Mouse (Mus musculus) frontal cortex, postnatal 14 days (tissue): ENCODE measurements at regions not wholly inside any gene's neighbourhood (a gene's known extent, or its start where the extent isn't known, plus 50 kb on each side); places are given as distances from the start of the nearest gene placed in this dataset.

Experiments used
- DNase-seq, 2 experiments: peaks; one replicate each; pipeline ENCODE4 v3.0.0; 2022; ENCODE audit warnings: low spot score in 2 of 2

- no peak for DNase-seq
These were observed 126.7 kb downstream of the Lmo4 start for GRCm38 (mm10) chr3:144078198-144078935.

GRCm38 (mm10) chr3:144069979-144070540 is 135.0 kb downstream of the Lmo4 start:
- no peak for DNase-seq

- no peak for DNase-seq
These were observed 138.0 kb downstream of the Lmo4 start for GRCm38 (mm10) chr3:144067016-144067415.

DNA sequence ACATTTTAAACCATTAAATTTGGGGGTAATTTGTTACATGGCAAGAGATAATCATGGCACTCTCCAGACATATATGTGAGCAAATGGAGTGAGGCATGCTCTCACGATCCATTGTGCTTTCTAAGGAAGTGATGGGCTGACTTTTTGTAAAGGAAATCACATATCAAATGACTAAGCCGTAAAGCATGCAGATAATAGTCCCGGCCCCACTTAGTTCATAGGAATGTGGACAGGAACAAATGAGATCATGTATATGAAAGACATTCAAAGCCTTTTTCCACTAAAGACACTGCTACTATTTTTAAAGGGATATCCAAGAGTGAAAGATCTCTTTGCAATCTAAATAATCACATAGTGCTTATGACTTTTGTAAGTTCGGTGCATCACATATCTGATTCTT is 146.9 kb downstream of the Lmo4 start:
- DNase-seq: no peak

DNA sequence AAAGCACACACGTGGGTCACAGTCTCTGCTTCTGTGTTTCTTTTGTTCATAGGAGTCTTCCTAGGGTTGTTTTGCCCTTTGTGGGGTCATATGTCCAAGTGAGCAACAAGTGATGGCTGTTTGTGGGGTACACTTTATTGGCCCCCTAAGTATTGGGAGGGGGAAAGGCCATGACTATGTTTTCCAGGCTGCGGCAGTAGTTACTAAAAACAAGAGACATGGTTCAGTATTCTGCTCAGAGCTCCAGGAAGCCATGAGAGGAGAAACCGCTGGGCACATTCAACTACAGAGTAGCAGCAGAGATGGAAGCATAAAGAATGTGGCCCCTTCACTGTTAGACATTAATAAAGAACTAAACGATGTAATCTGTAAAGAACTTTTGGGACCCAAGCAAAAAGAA is 154.7 kb downstream of the Lmo4 start:
- no peak for DNase-seq

- DNase-seq: no peak
These were observed 155.8 kb downstream of the Lmo4 start for GRCm38 (mm10) chr3:144049270-144049669.

DNA sequence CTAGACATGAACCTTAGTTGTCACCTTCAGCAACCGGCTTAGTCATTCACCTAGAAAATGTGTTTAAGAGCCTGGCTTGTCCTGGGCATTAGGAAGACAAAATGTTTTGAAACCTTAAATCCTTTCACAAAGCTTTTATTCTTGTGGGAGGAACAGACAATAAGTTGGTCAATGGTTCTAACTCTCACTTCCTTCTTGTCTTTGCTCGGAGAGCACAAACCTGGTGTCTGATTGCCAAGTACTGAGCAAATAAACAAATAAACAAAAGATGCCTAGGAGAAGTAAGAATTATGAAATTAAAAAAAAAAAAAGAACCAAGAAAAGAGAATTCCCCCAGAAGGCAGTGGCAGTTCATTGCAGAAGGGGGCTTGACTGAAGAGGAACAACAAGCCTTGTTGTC is 160.7 kb downstream of the Lmo4 start:
- no peak for DNase-seq

DNA sequence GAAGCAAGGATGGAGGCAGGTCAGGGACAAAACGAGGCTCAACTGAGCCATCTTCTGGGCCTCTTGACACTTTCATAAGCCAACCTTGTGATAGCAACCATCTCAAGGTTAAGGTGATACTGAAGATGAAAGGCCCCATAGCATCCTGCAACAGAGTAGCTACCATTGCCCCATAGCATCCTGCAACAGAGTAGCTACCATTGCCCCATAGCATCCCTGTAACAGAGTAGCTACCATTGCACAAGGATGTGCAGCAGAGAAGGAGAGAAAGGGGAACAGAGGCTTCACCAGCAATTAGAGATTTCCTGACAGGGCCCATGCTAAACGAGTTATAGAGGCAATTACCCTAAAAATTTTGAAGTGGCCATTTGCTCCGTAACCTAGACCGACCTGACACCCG is 163.2 kb downstream of the Lmo4 start:
- no peak for DNase-seq

GRCm38 (mm10) chr3:144039498-144039897 is 165.5 kb downstream of the Lmo4 start:
- no peak for DNase-seq

- DNase-seq: no peak
These were observed 175.4 kb downstream of the Lmo4 start for GRCm38 (mm10) chr3:144029611-144030010.

DNA sequence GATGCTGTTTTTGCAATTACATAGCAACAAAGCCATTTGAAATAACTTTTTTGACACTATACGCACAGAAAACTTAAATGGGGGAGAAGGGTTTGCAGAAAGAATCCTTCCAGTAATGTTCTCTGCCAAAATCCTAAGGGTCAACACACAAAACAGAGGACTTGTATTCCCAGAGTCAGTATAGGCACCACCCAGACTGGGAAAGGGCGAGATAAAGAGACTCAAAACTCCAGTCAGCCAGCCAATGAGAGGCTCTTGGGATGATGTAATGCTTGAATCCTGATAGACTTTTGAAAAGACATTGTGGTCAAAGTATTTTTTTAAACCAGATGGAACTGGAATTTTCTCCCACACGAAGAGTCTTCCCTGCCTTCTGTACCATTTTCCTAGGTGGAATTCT is 175.9 kb downstream of the Lmo4 start:
- DNase-seq: no peak

DNA sequence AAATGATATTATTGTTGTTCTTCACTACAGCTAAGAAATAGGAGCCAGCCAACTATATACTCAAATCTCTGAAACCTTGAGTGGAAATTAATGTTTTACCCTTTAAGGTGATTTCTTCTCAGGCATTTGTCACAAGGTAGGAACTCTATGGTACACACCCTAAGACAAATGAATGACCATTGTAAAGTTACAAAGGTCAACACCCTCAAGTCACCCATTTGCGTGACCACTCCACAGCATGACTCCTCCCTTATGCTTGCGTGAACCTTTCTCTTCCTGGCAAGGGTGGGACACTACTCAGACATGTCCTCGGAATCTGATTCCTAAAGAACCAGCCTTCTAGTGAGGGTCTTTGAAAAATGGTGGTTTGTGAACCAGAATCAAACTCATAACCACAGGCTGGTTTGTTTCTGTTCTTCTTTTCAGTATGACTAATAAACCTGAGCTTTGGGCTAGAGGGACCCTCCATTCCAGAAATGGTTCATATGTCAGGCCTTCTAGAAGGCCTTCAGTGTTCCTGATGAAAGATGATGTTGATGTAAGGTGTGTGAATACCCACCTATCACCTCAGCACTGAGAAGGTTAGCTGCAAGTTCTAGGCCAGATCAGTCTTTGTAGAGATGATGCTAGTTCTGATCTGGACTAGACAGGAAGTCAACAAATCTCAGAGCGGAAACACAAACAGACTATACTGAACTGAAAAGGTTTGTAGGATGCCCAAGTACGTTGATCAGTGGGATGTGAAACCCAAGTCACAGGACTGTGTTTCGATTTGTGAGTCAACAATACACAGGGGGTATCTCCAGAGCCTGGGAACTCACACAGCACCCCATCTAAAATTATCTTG is 177.7 kb downstream of the Lmo4 start:
- no peak for DNase-seq

- DNase-seq: no peak
These were observed 179.4 kb downstream of the Lmo4 start for GRCm38 (mm10) chr3:144025451-144026125.

DNA sequence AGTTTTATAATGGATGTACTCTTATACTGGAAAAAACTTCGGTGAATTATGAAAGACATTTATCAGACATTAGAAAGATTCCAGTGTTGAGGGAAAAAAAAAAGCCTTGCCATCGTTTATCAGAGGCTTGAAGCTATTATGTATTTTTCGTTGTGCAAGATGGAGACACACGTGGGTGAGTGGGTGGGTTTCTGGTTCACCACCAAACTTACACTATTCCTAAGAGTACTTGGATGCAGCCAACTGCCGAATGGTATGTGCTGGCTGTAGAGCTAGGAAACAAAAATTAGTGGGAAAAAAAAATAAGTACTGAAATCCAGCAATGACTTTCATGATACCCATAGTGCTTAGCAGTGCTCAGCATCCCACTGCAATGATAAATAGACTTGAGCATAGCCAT is 180.8 kb downstream of the Lmo4 start:
- no peak for DNase-seq

DNA sequence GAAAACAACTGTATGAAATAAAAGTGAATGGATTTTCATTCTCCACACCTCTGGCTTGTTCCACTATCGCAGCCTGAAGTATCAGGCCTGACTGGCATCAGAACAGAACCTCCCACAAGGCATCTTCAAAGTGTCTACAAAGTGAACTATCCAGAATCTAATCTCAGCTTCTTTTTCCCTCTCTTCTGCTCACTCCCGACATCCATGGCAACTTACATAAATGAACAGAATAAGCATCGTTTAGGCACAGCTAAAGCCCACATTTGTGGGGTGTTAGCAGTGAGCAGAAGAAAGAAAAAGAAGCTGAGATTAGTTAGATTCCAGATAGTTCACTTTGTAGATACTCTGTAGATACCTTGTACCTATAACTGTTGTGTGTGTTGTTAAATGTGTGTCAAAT is 182.0 kb downstream of the Lmo4 start:
- DNase-seq: no peak

- no peak for DNase-seq
These were observed 183.1 kb downstream of the Lmo4 start for GRCm38 (mm10) chr3:144021969-144022368.

- DNase-seq: no peak
These were observed 184.7 kb downstream of the Lmo4 start for GRCm38 (mm10) chr3:144020189-144020940.

GRCm38 (mm10) chr3:144019293-144019692 is 185.7 kb downstream of the Lmo4 start:
- DNase-seq: no peak

- DNase-seq: no peak
These were observed 186.5 kb downstream of the Lmo4 start for GRCm38 (mm10) chr3:144018559-144018958.

DNA sequence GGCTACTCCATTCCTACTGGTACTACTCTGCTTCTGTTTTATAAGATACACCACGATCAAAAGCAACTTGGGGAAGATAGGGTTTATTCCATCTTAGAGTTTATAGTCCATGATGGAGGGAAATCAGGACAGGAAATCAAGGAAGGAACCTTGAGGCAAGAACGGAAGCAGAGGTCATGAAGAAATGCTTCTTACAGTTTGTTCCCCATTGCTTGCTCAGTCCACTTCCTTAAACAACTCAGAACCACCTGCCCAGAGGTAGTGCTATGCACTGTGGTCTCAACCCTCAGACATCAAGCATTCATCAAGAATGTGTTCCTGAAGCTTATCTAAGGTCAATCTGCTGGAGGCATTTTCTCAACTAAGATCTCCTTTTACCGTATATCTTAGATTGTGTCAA is 189.8 kb downstream of the Lmo4 start:
- no peak for DNase-seq

- DNase-seq: no peak
These were observed 191.4 kb downstream of the Lmo4 start for GRCm38 (mm10) chr3:144013481-144014125.
